Mouse (Mus musculus) cortical plate, adult 2 months (tissue): ENCODE measurements around the gene Mtfr1l. TPM values are rescaled to one million over a fixed set of nuclear protein-coding genes. Genes with fewer than 3 reads are reported as not detected.

Experiments
- H3K27ac ChIP-seq: fragments of 200-500 bp; 2 replicates; pipeline ENCODE4 v1.5.1; 2012; ENCODE audit warnings: low read length, control low read depth, inconsistent platforms; ENCODE audit not compliant: insufficient read depth
- H3K4me1 ChIP-seq: fragments of 200-500 bp; 2 replicates; pipeline ENCODE4 v1.6.1; 2011; ENCODE audit warnings: low read length; ENCODE audit not compliant: control insufficient read depth, insufficient read depth
- H3K4me3 ChIP-seq: fragments of 200-500 bp; 2 replicates; pipeline ENCODE4 v1.5.1; 2011; ENCODE audit warnings: mild to moderate bottlenecking, low read length, control low read depth; ENCODE audit not compliant: insufficient read depth
- CTCF ChIP-seq: fragments of 200-500 bp; IDR thresholded peaks from 2 replicates; pipeline ENCODE4 v1.5.1; 2011; ENCODE audit warnings: mild to moderate bottlenecking, control low read depth, low read length; ENCODE audit not compliant: insufficient read depth; ENCODE audit errors: extremely low read depth
- POLR2A ChIP-seq: fragments of 200-500 bp; IDR thresholded peaks from 2 replicates; pipeline ENCODE4 v1.6.1; 2011; ENCODE audit warnings: mild to moderate bottlenecking, low read length, control low read depth; ENCODE audit not compliant: insufficient read depth; ENCODE audit errors: extremely low read depth
- polyA plus RNA-seq: library from polyadenylated mRNA; depleted of rRNA; stranded (reverse); fragments of >200 nt; gene quantifications from 2 replicates; pipeline ENCODE4 v1.2.3, GENCODE M21; 2012

Mtfr1l gene
- polyA plus RNA-seq, 1 experiment, result 118 TPM

DNA sequence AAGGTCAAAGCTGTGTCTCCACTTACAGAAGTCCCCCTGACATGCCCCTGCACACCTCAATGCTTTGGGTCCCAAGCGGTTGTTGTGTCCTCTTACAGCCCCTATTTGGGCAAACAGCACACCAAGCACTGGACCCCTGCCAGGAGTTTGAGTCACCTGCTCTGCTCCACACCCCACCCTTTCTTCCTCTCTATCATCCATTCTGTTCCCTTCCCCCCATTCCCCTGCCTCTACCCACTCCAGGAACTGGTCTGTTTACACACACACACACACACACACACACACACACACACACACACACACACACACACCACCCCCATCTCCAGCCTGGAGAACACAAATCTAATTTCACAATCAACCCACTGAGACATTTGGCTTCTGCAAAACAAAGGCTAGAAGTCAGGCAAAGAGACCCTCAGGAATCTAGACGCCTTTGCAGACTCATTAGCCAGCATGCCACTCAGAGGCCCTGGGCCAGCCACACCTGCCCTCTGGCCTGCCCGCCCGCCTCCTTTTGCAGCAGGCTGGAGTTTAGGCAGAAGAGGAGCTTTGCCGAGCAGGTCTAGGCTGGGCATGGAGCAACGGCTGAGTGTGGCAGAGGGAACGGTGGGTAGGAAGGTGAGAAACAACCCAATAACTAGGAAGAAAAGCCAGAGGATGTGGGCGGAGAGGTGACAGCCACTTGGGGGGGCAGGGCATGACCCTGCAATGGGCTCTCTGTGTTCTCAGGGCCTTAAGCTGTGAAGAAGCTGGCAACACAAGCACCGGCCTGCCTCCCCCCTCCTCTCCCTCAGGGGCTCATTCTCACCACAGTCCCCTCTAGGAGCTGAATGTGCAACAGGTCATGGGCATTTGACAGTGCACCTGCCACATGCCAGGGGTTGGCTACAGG, 11.9 kb upstream of the Mtfr1l start:
- Histone ChIP-seq H3K4me1 (no peaks in the 10 kb centered on the region), H3K4me3 (no peak overlapping the region), H3K27ac (no peak overlapping the region)
- TF ChIP-seq POLR2A, result no peak
- TF ChIP-seq CTCF, result no peak

DNA sequence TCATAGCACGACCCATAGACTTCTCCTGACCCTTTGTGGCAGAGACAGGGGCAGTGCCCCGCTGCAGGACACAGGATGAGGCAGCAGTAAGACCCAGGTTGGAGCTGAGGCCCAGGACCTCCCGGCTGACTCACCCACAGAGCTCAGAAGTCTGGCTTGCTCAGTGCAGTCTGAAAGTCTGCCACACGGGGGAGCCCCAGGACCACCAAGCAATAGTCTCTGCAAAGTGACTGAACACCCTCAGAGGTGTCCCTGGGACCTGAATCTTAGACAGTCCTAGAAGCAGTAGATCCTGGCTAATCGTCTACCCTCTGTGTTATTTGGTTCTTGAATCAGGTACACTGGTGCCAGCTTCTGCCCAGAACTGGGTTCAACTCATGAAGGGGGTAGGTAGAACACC, 8.1 kb upstream of the Mtfr1l start:
- Histone ChIP-seq H3K4me1 (no peaks in the 10 kb centered on the region), H3K27ac (no peak overlapping the region), H3K4me3 (no peak overlapping the region)
- TF ChIP-seq POLR2A (no peak), CTCF (peak; percentile 92)

DNA sequence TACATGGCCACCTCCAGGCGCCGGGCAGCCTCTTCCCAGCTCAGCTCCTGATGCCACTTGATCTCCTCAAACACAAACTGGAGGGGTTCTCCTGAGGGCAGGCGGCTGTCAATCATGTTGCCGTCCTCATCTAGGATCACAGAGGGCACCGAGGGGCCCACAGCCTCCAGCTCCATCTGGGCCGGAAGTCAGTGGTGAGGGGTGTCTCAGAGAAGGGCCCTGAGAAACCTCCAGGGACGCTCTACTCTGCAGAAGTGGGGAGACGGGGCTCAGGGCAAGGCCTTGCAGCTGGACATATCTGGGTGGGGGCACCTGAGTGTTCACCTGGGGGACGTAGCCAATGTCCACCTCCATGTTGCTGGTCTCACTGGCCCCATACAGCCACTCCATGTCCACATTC, 7.5 kb upstream of the Mtfr1l start:
- Histone ChIP-seq H3K4me1 (no peaks in the 10 kb centered on the region), H3K27ac (no peak overlapping the region), H3K4me3 (no peak overlapping the region)
- TF ChIP-seq POLR2A (no peak), CTCF (no peak)

DNA sequence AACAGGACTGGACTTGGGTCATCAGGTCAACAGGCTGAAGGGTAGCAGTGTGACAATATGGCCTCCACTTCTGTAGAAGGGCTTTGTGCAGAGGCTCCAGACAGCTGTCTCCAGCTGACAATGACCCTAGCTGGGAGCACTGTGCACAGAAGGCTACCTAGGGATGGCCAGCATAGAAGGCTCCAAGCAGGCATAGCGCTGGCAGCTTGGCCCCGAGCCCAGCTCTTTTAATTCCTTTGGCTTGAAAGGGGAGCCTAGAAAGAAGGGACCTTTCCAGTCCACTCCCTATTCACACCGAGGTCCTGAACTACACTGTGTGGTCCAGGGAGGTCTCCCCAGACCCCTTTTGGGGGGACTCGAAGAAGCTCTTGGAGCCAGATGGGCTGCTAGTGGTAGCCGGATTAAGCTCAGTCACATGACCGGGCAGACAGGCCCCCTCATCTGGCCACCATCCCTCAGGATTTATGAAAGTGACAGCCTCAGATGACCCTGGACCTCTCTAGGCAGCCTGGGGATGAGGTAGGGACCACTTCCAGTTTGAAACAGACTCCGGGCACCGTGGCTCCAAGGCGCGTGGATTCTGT, 3.9 kb upstream of the Mtfr1l start:
- TF ChIP-seq POLR2A (no peak), CTCF (no peak)
- Histone ChIP-seq H3K4me1 (peaks cover 5% of the 10 kb centered on the region), H3K4me3 (no peak overlapping the region), H3K27ac (no peak overlapping the region)

DNA sequence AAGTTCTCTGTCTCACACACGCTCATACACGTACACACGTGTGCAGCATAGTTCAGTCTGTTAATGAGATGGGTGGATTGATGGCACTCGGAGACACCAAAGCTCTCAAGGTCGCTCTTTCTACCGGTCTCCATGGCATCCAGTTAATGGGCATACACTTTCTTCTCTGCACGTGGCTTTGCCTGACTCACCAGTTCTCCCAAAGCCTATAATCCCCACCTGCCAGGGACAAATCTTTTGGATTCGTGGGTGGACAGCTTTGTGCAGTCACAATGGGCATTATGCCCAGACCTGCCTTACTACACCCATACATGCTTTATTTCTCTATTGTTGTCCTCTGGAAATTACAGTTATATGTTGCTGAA, 582 bp upstream of the Mtfr1l start:
- TF ChIP-seq CTCF, result no peak
- no peak for TF ChIP-seq POLR2A
- Histone ChIP-seq H3K4me1 (peaks cover 5% of the 10 kb centered on the region), H3K27ac (peak overlapping the region; percentile 5; the same call in 1 of the 2 replicates), H3K4me3 (peak overlapping the region; percentile 59)

DNA sequence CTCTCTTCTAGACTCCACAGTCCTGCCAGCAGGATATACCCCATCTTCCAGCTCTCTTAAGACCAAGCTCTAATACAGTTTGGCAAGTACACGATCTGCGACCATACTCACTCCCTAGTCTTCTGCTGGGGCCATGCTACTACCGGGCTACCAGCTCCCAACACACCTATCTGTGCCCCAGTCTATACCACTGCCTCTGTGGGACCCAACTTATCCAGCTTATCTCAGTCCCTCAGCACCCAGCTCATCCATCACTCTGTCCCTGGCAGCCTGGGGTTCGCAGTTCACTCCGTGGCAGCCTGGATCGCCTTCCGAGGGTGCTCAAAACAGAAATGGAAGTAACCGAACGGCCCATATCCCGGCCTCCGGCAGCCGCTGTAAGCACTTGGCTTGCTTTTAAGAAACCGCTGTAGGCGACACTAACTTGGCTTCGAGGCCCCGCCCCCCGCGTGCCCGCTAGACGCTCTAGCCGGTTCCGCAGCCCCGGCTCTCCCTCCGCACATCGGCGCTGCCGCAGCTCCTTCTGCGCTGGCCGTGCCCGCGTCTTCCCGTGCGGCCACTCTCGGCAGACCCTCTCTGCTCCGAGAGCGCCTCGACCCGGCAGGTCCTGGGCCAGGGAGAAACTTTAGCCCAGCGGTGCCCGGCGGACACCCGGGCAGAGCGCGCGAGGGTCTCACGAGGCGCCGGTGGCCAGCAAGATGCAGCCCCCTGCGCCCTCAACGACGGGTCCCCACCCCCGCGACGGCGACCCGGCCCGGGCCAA, 882 bp downstream of the Mtfr1l start:
- Histone ChIP-seq H3K4me3 (peak overlapping the region; percentile 59), H3K4me1 (peaks cover 5% of the 10 kb centered on the region), H3K27ac (peak overlapping the region; percentile 45; the same call in 1 of the 2 replicates)
- TF ChIP-seq POLR2A (no peak), CTCF (no peak)

DNA sequence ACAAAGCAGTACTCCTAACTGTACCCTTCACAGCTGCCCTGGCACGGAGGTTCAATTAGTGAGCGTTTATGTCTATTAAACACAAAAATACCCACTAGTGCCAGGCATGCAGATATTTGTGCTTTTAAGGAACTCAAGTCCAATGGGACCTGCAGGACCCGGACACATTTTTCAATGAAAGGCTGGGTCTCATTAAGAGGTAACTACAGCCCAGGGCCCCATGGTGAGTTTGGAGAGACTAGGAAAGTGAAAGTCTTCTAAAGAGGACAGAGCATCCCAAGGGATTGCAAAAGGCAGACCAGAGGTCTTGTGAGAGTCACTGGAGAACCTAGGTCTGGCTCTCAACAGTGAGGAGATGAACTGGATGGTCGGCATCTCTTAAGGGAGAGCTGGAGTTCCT, 1.8 kb downstream of the Mtfr1l start:
- TF ChIP-seq CTCF (no peak), POLR2A (no peak)
- Histone ChIP-seq H3K4me1 (peaks cover 5% of the 10 kb centered on the region), H3K27ac (no peak overlapping the region), H3K4me3 (no peak overlapping the region; the same call in 1 of the 2 replicates)

DNA sequence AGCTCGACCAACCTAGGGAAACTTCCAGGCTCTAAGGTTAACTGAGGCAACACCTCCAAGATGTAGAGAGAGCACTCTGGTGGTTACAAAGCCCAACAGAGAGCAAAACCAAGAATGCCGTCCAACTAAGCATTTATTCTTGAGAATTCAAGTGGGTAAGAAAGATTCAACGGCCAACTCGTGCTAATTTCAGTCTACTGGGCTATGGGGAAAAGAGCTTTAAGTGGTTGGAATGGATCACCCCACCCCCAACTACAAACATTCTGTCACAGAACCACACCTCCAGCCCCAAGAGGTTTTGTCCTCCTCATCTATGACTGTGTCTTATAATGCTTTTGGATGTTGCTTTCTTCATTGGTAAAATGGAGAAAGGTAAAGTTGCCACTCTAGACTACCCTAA, 2.3 kb downstream of the Mtfr1l start:
- TF ChIP-seq CTCF, result no peak
- TF ChIP-seq POLR2A, result no peak
- Histone ChIP-seq H3K4me3 (no peak overlapping the region), H3K27ac (no peak overlapping the region), H3K4me1 (peaks cover 5% of the 10 kb centered on the region)

DNA sequence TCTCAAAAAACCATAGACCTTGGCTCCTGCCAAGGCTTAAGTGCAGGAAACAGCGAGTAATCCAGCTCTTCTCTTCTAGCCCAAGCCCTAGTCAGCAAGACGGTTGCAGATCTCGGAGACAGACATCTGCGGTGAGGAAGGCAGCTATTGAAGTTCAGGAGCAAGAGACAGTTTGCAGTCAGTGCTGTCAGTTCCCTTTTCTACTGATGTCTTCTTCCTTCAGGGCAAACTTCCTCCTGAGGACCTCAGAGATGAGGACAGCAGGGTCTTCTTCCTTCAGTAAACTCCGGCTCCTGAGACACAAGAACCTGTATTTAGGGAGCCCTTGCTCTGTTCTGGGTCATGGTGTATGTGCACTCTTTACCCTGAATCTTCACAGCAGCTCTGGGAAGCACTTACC, 9.0 kb downstream of the Mtfr1l start:
- H3K27ac ChIP-seq, result no peak overlapping the region
- H3K4me3 ChIP-seq, result no peak overlapping the region
- no peaks in the 10 kb centered on the region for H3K4me1 ChIP-seq
- TF ChIP-seq CTCF (no peak), POLR2A (no peak)

DNA sequence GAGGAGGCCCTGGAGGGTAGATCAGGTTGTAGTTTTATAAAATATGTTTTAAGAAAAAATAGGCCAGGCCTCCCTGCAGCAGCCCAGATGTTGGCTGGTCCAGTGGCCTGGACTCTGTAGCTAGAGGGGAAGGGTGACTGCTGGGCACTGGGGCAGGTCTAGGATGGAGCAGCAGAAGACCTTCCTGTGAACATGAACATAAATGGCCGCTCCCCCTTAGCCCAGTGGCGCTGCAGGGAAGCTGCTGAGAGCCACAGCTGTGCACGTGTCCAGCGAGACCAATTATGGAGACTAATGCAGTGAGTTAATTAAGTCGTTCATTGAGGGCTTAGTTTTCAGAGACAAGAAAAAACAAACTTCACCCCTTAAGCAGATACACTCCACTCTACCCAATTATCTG, 9.4 kb downstream of the Mtfr1l start:
- TF ChIP-seq POLR2A (no peak), CTCF (no peak)
- H3K27ac ChIP-seq, result no peak overlapping the region
- no peak overlapping the region for H3K4me3 ChIP-seq
- no peaks in the 10 kb centered on the region for H3K4me1 ChIP-seq
